Mouse (Mus musculus) heart, adult 10 weeks (tissue): Measurements from ENCODE around the gene Jchain. TPM values are rescaled to one million over a fixed set of nuclear protein-coding genes. Genes with fewer than 3 reads are reported as not detected.

Experiments used
- polyA plus RNA-seq: library from polyadenylated mRNA; stranded (reverse); fragments of 350-450 nt; fragmentation: Illumina TruSeq; extraction: RNeasy Lipid Tissue Mini Kit (QIAGEN cat#74804); gene quantifications from one replicate; pipeline ENCODE4 v1.2.3, GENCODE M21; 2014; ENCODE audit warnings: low read depth, low replicate concordance

Gene Jchain
- polyA plus RNA-seq, result 1.3 TPM

GRCm38 (mm10) chr5:88527657-88528056 lies at the start of gene Jchain:
Gene Jchain (minus strand): TSS chr5:88527891.

DNA sequence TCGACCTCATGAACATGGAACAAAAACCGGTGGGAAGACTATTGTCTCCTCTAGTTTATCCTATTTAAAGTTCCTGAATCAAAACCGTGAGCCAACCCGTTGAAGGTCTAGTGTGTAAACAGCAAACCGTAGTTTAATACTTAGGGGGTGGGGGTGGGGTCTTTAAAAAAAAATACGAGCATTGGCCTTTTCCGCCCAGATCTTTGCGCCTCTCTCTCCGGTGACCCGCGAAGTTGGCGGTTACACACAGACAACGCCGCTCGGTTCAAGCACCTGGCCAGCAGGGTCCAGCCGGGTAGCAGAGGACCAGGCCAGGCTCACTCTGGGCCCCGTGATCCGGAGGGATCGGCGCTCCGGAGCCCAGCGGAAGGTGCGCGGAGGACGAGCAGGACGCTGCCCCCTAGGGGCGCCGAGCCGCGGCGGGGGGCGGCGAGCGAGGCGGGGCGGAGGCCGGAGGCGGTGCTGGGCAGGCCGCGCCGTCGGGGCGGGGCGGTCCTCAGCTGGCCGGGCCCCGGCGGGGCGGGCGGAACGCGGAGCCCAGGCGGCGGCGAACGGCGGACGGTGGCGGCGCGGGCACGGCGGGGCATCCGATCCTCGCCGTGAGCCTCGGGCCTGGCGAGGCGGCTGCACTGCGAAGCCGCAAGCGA lies 36.9 kb upstream of the Jchain start, which contains the start of gene Rufy3:
Rufy3 (plus strand) TSS at position 540 of the 647 bp plus-strand sequence.

DNA sequence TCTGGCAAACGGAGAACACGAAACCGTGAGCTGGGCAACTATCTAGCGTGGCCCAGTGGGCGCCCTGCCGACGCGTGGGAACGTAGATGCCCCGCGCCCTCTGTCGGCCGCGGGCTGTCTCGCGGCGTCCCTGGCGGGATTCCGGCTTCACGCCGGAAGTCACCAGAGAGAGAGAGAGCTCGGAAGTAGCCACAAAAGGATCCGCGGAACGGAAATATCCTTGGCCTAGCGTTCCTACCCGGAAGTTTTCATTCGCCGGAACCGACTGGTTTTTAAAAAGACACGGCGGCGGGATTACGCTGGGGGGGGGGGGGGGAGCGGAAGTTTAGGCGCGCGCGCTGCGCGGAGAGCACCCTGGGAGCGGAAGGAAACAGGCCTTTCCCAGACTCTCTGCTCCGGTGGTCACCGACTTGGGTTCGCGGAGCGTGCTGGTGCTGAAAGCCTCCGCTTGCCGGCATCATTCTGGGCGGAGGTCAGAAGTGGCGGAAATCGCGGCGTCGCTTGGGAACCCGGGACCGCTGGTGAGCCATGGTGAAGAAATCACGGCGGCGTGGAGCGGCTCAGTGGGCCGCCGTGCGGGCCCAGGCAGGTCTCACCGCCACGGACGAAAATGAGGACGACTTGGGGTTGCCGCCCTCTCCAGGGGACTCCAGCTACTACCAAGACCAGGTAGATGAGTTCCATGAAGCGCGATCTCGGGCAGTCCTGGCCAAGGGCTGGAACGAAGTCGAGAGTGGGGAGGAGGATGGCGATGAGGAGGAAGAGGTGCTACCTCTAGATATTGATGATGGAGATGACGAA lies 26.6 kb upstream of the Jchain start, which contains the start of gene Utp3:
Utp3 (plus strand) TSS at position 377 of the 801 bp plus-strand sequence.

DNA sequence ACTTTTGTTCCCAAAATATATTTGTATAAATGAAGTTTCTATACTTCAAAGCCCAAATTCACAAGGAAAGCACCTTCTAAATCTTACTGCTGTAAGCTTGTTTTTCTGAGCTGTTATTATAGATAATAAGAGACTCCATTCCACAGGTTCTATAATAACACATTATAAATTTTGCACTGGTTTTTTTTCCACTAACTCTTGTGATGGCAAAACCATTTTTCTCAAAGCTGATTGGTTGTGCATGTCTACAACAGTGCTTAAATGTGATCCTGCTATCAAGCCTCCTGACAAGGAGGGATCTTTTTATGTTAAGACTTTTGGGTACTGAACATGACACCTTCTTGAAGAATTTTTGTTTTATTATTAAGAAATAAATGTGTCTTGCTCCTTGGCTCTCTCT lies 40.0 kb downstream of the Jchain start, which contains the start of gene Enam:
Enam (plus strand) TSS at position 301 of the 400 bp plus-strand sequence.

Other genes with a start within 250 kb of the Jchain start
- gene Prol1, start 210.6 kb downstream of the Jchain start, polyA plus RNA-seq, result not detected
- gene Amtn, start 151.8 kb downstream of the Jchain start, polyA plus RNA-seq, result not detected
- not detected for gene Ambn, start 71.9 kb downstream of the Jchain start, polyA plus RNA-seq
- not detected for gene Enam, start 39.9 kb downstream of the Jchain start, polyA plus RNA-seq
- gene Utp3, start 26.6 kb upstream of the Jchain start, polyA plus RNA-seq, result 37.6 TPM
- gene Rufy3, start 37.1 kb upstream of the Jchain start, polyA plus RNA-seq, result 14.5 TPM
- 205 TPM for gene Grsf1, start 148.3 kb upstream of the Jchain start, polyA plus RNA-seq
- gene Mob1b, start 193.0 kb upstream of the Jchain start, polyA plus RNA-seq, result 14.6 TPM
- 2.1 TPM for gene Dck, start 237.1 kb upstream of the Jchain start, polyA plus RNA-seq